Mouse (Mus musculus) cerebellum, adult 8-10 months (tissue): ENCODE data around the gene Ppp2r5e.

Source experiments
- DNase-seq: peaks from one replicate; pipeline ENCODE4 v3.0.0; 2022

Ppp2r5e gene

DNA sequence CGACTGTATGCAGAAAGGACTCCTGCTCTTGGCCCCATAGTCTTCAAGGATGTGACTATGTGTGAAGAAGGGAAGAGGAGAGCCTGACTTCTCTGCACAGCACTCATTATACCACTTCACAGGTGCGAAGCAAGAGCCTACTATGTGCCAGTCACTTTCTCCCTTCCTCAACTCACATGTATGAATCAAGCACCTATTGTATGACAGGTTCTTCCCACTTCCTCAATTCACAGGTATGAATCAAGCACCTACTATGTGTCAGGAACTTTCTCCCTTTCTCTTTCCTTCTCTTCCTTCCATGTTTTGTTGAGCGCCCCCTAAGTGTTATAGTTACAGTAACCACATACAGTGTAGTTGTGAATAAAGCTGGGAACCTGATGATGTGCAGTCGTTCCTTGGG lies 171.2 kb downstream of the Ppp2r5e start:
- DNase-seq = no peak

DNA sequence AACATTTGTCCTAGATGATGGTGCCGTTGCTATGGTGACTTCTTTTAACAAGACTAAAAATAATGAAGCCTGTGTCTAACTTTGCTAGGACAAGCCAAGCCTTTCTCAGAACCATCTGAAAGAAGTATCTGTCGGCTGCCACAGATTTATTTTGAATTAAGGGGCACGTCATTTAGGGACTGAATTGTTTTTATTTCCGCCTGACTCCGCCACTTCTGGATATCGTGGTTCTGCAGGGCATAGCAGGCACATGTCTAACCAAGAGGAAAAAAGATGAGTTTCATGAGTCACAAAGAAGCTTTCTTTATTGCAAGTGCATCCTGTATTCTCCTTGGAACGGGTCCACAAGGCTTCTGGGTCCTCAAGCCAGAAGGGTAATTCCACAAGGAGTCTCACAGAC lies 171.7 kb downstream of the Ppp2r5e start:
- DNase-seq = no peak

DNA sequence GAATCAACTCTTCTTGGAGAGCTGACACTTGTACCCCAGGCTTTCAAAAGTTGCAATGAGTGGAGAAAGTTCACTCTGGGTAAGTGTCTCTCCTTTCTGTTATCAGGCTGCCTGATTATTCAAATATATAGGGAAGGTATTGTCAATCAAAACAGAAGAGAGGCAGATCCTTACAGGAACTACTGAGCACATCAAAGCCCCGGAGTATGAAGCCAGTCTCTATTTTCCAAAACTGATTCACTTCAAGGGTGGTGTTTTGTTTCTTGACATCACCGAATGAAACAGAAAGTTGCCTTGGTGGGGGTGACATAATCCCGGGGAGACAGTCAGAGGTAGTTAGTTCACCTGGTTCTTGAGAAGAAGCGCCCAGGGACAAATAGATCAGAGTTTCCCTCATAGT lies 179.4 kb downstream of the Ppp2r5e start, which contains the start of gene Gphb5:
TSS of gene Gphb5 (minus strand) at position 101 of the 400 bp plus-strand sequence.
- DNase-seq = no peak

DNA sequence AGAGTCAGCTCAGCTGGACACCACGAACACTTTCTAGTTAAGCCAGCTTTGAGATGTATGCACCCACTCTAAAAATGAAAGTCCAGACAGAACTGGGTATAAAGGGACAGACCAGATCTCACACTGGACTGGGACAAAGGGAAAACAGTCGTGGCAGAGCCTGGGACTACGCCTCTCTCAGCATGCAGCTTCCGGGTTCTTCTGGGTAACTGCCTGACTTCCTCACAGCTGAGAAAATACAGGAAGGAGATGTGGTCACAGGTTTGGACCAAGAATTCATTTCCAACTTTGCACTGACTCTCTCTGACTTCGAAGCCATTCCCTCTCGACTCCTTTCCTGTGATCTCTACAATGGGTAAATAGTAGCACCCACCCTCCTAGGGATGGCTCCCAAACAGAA lies 181.1 kb downstream of the Ppp2r5e start:
- no peak for DNase-seq

DNA sequence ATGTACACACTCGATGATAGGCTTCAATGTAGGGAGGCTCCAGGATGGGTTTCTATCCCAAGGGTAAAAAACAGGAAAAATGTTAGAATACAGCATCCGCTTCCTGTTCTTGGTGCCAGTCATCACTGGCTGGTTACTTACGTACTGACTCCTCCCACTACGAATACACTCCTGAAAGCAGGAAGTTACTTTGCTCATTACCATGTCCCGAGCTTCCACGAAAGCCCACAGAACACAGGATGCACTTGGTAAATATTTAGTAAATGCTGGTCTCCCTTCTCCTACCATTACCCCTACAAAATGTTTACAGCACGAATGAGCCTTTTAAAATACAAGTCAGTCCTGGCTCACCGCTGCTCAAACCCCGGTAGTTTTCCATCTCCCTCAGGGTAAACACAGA lies 183.1 kb downstream of the Ppp2r5e start:
- no peak for DNase-seq
